In genomic region chr13:45388889-45389288, GRCm38 (mm10) we compare ENCODE assay signal across 8 mouse cellular contexts. TPM values are rescaled to one million over a fixed set of nuclear protein-coding genes. Genes with fewer than 3 reads are reported as not detected.
A peak's percentile ranks its signal among the peaks of the same experiment; 100 is the strongest.
DNase-seq lines count a peak whose midpoint lies in the region; ATAC-seq and TF ChIP-seq lines count a peak whose summit lies in the region.

No protein-coding gene starts in this region.

- no peak for ATAC-seq in neural tube, embryonic 11.5 days (ENCODE audit: insufficient read depth, low FRiP score, low TSS enrichment)
- peak; percentile 38 for ATAC-seq in liver, embryonic 12.5 days
- ATAC-seq in stomach, postnatal 0 days (ENCODE audit: low FRiP score, low TSS enrichment) = no peak

- H3K4me1 ChIP-seq in cerebellum, adult 2 months (ENCODE audit: control insufficient read depth, insufficient read depth, low read length) = no peaks in the 10 kb centered on the region
- H3K4me1 ChIP-seq in neural tube, embryonic 11.5 days (ENCODE audit: control insufficient read depth, insufficient read depth, low read length) = peaks cover 7% of the 10 kb centered on the region
- peaks cover 63% of the 10 kb centered on the region for H3K4me1 ChIP-seq in liver, embryonic 12.5 days
- no peaks in the 10 kb centered on the region for H3K4me1 ChIP-seq in stomach, postnatal 0 days (replicated peaks; ENCODE audit: control insufficient read depth, insufficient read depth)

- H3K9me3 ChIP-seq in neural tube, embryonic 11.5 days (ENCODE audit: control insufficient read depth, low read length) = no peaks in the 10 kb centered on the region
- no peaks in the 10 kb centered on the region for H3K9me3 ChIP-seq in liver, embryonic 12.5 days (replicated peaks)
- H3K9me3 ChIP-seq in stomach, postnatal 0 days (ENCODE audit: control insufficient read depth, low read length) = no peaks in the 10 kb centered on the region

- TF ChIP-seq EP300 in stomach, postnatal 0 days (optimal IDR thresholded peaks at IDR 0.05) = no peak

- TF ChIP-seq CTCF in cerebellum, adult 2 months (IDR thresholded peaks at IDR 0.05; ENCODE audit: borderline replicate concordance, insufficient read depth, low read depth, low read length) = no peak
- no peak for TF ChIP-seq CTCF in stomach, postnatal 0 days (IDR thresholded peaks at IDR 0.05; ENCODE audit: low read depth)

- TF ChIP-seq POLR2A in cerebellum, adult 2 months (IDR thresholded peaks at IDR 0.05; ENCODE audit: borderline replicate concordance, insufficient read depth, low read length) = no peak

- WGBS in cerebellum, adult 2 months = 34% methylated on average over 4 of the region's 4 CpGs
- WGBS in neural tube, embryonic 11.5 days = 39% methylated on average over 4 of the region's 4 CpGs
- 27% methylated on average over 4 of the region's 4 CpGs for WGBS in liver, embryonic 12.5 days (ENCODE audit: insufficient replicate concordance)
- 36% methylated on average over 4 of the region's 4 CpGs for WGBS in stomach, postnatal 0 days

- peak overlapping the region; percentile 52 for H3K4me3 ChIP-seq in cerebellum, adult 2 months (replicated peaks; ENCODE audit: insufficient read depth, low read depth, low read length)
- H3K4me3 ChIP-seq in neural tube, embryonic 11.5 days (ENCODE audit: low read depth, low read length) = peak overlapping the region; percentile 74
- peak overlapping the region; percentile 90 for H3K4me3 ChIP-seq in liver, embryonic 12.5 days
- peak overlapping the region; percentile 83 for H3K4me3 ChIP-seq in stomach, postnatal 0 days (ENCODE audit: low read depth, low read length)

- no peak for DNase-seq in cerebellum, adult 2 months
- no peak for DNase-seq in cerebellum, postnatal 25 days
- no peak for DNase-seq in neural tube, embryonic 11.5 days (ENCODE audit: low spot score)
- no peak for DNase-seq in neural tube, embryonic 10.5 days (ENCODE audit: extremely low spot score, low spot score)
- DNase-seq in stomach, postnatal 0 days (ENCODE audit: low spot score) = no peak
- DNase-seq in layer of hippocampus, adult 11-12 months (ENCODE audit: low spot score) = no peak
- DNase-seq in spleen, postnatal 10 days (ENCODE audit: low spot score in 2 of 2) = no peak

- no peak overlapping the region for H3K27ac ChIP-seq in cerebellum, adult 2 months (ENCODE audit: insufficient read depth, low read length)
- H3K27ac ChIP-seq in neural tube, embryonic 11.5 days (ENCODE audit: low read depth, low read length) = no peak overlapping the region
- H3K27ac ChIP-seq in liver, embryonic 12.5 days = peak overlapping the region; percentile 78
- H3K27ac ChIP-seq in stomach, postnatal 0 days (replicated peaks) = no peak overlapping the region

- H3K27me3 ChIP-seq in cerebellum, adult 2 months (ENCODE audit: control insufficient read depth, insufficient read depth, low read length) = no peaks in the 10 kb centered on the region
- no peaks in the 10 kb centered on the region for H3K27me3 ChIP-seq in neural tube, embryonic 11.5 days (ENCODE audit: control insufficient read depth, insufficient read depth, low read length)
- peaks cover 22% of the 10 kb centered on the region for H3K27me3 ChIP-seq in liver, embryonic 12.5 days (replicated peaks)
- H3K27me3 ChIP-seq in stomach, postnatal 0 days (ENCODE audit: control insufficient read depth, insufficient read depth, low read length) = no peaks in the 10 kb centered on the region

- peak overlapping the region; percentile 92 for H3K4me2 ChIP-seq in neural tube, embryonic 11.5 days (ENCODE audit: low read depth)
- H3K4me2 ChIP-seq in liver, embryonic 12.5 days = peak overlapping the region; percentile 89
- H3K4me2 ChIP-seq in stomach, postnatal 0 days (replicated peaks; ENCODE audit: low read depth) = peak overlapping the region; percentile 92

- no peak overlapping the region; the same call in 1 of the 2 replicates for H3K9ac ChIP-seq in neural tube, embryonic 11.5 days (ENCODE audit: low read length)
- H3K9ac ChIP-seq in liver, embryonic 12.5 days = peak overlapping the region; percentile 72
- H3K9ac ChIP-seq in stomach, postnatal 0 days (ENCODE audit: low read length) = no peak overlapping the region

- H3K36me3 ChIP-seq in neural tube, embryonic 11.5 days (ENCODE audit: control insufficient read depth, insufficient read depth, low read length) = no peaks in the 10 kb centered on the region
- H3K36me3 ChIP-seq in liver, embryonic 12.5 days = peaks cover 19% of the 10 kb centered on the region
- no peaks in the 10 kb centered on the region for H3K36me3 ChIP-seq in stomach, postnatal 0 days (ENCODE audit: control insufficient read depth, insufficient read depth, low read length)

RNA-seq across cellular contexts. Expression of gene Mylip, which starts 0.7 kb away (rescaled TPM):
- 10.6 and 11.2 TPM in 2 replicates for polyA plus RNA-seq in cerebellum, adult 2 months (2012; rRNA removed)
- 5.1 and 5.5 TPM in 2 replicates for polyA plus RNA-seq in neural tube, embryonic 11.5 days (2014; fragmentation: Nextera tagmentation; extraction: Ambion mirVana)
- polyA plus RNA-seq in liver, embryonic 12.5 days (2016; fragmentation: Nextera tagmentation; extraction: Ambion mirVana) = 7.0 and 7.6 TPM in 2 replicates
- polyA plus RNA-seq in stomach, postnatal 0 days (2015; fragmentation: Nextera tagmentation; extraction: Ambion mirVana) = 5.1 and 7.5 TPM in 2 replicates
